Mouse (Mus musculus): ENCODE measurements at regions not wholly inside any gene's neighbourhood (a gene's known extent, or its start where the extent isn't known, plus 50 kb on each side); places are given as distances from the start of the nearest gene placed in this dataset.
"Not testable (repeated sequence)": the region's sequence is repeated elsewhere in the genome, so short reads cannot be mapped to it uniquely, and the experiment has no call there.

GRCm38 (mm10) chr14:19013558-19013957 is 119.5 kb upstream of the Ube2e2 start:
- not testable (repeated sequence) for TF ChIP-seq CTCF (IDR thresholded peaks at IDR 0.05; ENCODE audit: extremely low read depth, insufficient read length, insufficient replicate concordance, low read depth, low read length); POLR2A (IDR thresholded peaks at IDR 0.05; ENCODE audit: low read depth, low read length)

Measured in small intestine, adult 2 months (tissue).